Mouse (Mus musculus): Measurements from ENCODE around the gene Mfsd2b. TPM values are rescaled to one million over a fixed set of nuclear protein-coding genes. Genes with fewer than 3 reads are reported as not detected.
"Not testable (repeated sequence)": the region's sequence is repeated elsewhere in the genome, so short reads cannot be mapped to it uniquely, and the experiment has no call there.

Gene Mfsd2b
- polyA plus RNA-seq (2012; rRNA removed): 2.7 and 4.7 TPM in 2 replicates

DNA sequence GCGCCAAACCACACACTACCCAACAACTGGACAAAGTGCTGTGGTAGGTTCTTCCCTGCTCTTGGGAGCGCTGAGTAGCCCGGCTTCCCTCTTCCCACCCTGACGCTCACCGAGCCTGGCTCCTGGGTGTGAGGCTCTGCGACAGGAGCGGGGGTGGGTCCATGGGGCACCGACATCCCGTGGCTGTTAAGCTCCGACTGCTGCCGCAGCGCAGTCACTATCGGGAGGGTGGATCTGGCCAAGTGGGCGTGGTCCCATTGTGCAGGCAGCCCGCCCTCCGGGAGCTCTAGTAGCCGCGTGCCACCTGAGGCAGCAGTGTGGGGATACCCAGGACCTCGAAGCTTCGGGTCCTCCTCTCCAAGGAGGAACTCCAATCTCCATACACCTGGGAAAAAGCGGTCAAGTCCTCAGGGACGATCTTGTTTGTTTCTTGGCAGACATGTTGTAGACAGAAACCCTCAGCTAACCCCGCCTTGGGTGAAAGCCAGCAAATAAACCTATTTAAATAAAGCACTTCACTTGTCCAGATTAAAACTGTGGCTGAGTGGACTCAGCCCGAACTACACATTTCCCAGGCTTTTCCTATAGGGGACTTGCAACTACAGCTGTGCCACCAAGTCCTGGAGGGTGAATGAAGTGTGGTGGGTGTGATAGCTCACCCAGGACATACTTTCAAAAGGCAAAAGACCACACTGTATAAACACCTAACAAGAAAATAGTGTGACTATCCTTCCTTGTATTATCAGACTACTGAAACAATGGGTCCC lies at the start of gene Mfsd2b:
Gene Mfsd2b, minus strand, starts transcription at position 199 of the 767 bp plus-strand sequence.
- no peak for TF ChIP-seq CTCF (IDR thresholded peaks at IDR 0.05; ENCODE audit: borderline replicate concordance, extremely low read depth, insufficient read depth, insufficient read length)
- TF ChIP-seq POLR2A (IDR thresholded peaks at IDR 0.05; ENCODE audit: borderline replicate concordance, extremely low read depth, insufficient read depth, insufficient read length, poor library complexity, severe bottlenecking): no peak
- DNase-seq (ENCODE audit: low read depth): peak; percentile 85

DNA sequence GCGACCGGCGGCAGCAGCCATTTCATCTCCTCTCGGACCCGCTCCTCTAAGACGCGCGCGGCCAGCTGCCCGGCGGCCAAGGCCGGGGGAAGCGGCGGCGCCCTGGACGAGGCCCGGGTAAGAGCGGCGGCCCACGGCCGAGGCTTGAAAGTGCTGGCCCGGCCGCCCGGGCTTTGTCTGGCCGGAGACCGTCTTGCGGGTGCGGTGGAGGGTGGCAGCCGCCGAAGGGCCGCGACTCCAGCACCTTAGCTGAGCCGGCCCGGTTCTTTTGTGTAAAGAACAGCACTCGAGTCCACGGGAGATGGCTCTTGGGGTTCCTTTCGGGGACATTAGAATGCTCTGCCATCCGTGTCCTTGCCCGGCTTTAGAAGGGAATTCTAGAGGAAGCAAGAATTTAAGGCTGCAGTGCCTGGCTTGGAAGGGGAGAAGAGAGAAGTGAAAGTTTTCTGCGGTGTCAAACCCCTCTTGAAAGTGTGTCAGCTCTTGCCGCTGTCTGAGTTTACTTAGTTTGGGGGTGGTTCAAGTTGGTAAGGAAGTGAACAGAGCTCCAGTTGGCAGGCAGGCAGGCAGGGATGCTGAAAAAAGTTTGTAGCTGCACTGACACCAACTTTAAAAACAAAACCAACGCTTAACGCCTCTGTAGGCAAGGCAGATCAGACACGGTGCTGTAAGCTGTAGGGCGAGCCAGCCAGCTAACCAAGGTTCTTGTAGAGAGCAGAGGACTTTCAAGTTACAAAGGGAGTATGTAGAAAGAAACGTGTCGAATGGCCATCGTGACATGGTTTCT lies 43.8 kb upstream of the Mfsd2b start:
- TF ChIP-seq CTCF (IDR thresholded peaks at IDR 0.05; ENCODE audit: borderline replicate concordance, extremely low read depth, insufficient read depth, insufficient read length): no peak
- TF ChIP-seq POLR2A (IDR thresholded peaks at IDR 0.05; ENCODE audit: borderline replicate concordance, extremely low read depth, insufficient read depth, insufficient read length, poor library complexity, severe bottlenecking): no peak
- peak; percentile 73 for DNase-seq (ENCODE audit: low read depth)

DNA sequence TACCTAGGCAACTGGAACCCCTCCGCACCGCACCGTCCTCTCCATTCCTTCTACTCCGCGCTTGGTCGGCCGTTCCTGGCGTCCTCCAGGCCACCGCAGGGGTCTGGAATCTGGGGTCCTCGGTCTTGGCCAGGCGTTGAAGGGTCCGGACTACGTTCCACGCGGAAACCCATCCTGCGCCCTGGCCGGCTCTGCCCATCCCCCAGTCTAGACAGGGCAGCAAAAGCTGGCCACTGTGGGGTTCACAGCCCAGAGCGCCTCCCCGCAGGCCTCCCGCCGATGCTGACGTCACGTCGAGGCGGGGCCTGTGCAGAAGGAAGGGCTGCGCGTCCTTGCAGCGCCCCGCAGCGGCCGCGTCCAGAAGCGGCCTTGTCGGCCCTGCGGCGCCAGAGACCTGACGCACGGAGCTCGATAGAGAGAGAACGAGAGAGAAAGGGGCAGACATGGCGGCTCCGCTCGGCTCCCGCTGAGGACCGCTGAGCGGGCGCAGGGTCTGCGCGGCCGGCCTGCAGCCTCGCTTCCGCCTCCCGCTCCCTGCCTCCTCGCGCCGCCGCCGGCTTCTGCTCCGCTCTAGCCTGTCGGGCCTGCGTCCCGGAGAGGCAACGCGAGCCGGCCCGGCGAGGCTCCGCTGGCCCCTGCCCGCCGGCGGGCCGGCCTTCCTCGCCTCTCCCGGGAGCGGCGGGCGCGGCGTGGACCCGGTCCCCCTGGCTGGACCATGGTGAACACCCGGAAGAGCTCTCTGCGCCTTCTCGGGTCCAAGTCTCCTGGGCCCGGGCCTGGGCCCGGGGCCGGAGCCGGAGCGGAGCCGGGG lies 43.0 kb upstream of the Mfsd2b start, which contains the start of gene Atad2b:
Gene Atad2b, plus strand, starts transcription at position 360 of the 811 bp plus-strand sequence.
- TF ChIP-seq POLR2A (IDR thresholded peaks at IDR 0.05; ENCODE audit: borderline replicate concordance, extremely low read depth, insufficient read depth, insufficient read length, poor library complexity, severe bottlenecking) (peak; percentile 95), CTCF (IDR thresholded peaks at IDR 0.05; ENCODE audit: borderline replicate concordance, extremely low read depth, insufficient read depth, insufficient read length) (peak; percentile 93)
- peak; percentile 98 for DNase-seq (ENCODE audit: low read depth)

DNA sequence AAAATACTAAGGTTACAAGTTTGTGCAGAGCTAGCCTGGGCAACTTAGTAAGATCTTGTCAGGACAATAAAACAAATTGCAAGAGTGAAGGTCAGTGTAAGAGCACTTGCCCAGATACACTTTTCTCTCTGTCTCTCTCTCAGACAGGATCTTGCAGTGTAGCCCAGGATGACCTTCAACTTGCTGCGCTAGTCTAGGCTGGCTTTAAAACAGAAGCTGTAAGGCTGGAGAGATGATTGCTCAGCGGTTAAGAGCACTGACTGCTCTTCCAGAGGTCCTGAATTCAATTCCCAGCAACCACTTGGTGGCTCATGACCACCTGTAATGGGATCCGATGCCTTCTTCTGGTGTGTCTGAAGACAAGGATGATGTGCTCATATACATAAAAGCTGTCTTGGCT lies 40.8 kb upstream of the Mfsd2b start:
- no peak for DNase-seq (ENCODE audit: low read depth)

DNA sequence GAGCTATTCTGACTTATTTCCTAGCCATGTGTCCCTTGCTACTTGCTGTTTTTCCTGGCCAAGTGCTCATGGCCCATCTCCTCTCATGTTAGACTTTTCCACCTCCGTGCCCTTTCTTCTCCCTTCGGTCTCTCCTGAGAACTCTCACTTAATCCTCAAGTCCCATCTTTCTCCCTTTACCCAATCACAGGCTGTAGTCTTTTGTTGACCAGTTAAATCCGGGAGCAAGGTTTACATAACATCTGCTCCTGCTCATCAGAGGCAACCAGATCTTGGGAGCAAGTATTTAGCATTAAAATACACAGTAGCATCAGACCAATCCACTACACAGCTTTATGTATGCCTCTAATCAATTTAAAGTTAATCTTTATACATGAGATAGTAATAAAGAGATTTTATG lies 40.3 kb upstream of the Mfsd2b start:
- no peak for DNase-seq (ENCODE audit: low read depth)
- TF ChIP-seq CTCF (IDR thresholded peaks at IDR 0.05; ENCODE audit: borderline replicate concordance, extremely low read depth, insufficient read depth, insufficient read length): no peak

More for the DNA sequence above, 40.8 kb upstream of the Mfsd2b start:
- TF ChIP-seq POLR2A (IDR thresholded peaks at IDR 0.05; ENCODE audit: borderline replicate concordance, extremely low read depth, insufficient read depth, insufficient read length, poor library complexity, severe bottlenecking) (no peak), CTCF (IDR thresholded peaks at IDR 0.05; ENCODE audit: borderline replicate concordance, extremely low read depth, insufficient read depth, insufficient read length) (no peak)

DNA sequence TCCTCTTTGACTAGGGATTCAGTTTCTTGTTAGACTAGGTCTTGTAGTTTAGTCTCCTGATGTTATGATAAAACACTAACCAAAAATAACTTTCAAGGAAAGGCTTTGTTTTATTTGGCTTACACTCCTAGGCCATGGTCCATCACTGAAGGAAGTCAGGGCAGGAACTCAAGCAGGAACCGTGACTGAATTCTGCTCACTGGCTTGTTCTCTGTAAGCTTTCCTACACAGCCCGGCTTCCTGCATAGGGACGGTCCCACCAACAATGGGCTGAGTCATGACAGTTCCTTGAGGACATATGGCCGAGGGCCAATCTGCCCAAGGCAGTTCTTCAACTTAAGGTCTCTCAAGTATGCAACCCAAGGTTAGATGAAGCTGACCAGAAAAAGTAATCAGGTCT lies 37.6 kb upstream of the Mfsd2b start:
- no peak for DNase-seq (ENCODE audit: low read depth)
- TF ChIP-seq CTCF (IDR thresholded peaks at IDR 0.05; ENCODE audit: borderline replicate concordance, extremely low read depth, insufficient read depth, insufficient read length) (no peak), POLR2A (IDR thresholded peaks at IDR 0.05; ENCODE audit: borderline replicate concordance, extremely low read depth, insufficient read depth, insufficient read length, poor library complexity, severe bottlenecking) (no peak)

DNA sequence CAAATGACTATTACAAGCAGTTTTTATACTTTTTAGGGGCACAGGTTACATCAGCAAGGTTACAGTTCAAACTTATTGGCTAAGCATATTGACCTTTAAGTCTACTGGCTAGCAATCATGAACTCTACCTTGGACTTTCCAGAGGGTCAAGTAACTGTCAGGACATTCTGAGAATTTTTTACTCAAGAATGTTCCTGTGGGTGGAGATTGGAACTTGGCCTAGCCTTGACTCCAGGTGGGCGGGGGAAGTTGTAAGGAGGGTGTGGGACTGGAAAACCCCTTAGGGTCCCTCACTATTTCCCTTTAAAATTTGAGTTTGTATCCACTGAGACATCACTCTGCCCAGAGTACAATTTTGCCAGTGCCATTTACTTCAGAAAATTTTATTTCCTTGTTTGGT lies 36.3 kb upstream of the Mfsd2b start:
- DNase-seq (ENCODE audit: low read depth): not testable (repeated sequence)

DNA sequence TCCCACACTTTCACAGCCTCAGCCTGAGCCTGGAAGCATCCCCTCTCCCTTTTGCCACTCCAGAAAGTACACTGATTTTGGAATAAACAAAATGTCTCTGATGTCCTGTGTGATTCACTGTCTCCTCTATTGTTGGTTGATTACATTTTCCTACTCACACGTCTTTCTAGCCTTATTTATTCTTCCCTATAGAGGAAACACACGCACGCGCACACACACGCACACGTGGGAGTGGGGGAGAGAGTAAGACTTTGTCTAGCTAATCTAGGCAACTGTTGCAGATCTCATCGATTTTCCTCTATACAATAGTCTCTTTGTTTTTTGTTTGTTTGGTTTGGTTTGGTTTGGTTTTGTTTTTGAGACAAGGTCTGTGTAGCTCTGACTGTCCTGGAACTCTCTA lies 34.2 kb upstream of the Mfsd2b start:
- TF ChIP-seq CTCF (IDR thresholded peaks at IDR 0.05; ENCODE audit: borderline replicate concordance, extremely low read depth, insufficient read depth, insufficient read length) (no peak), POLR2A (IDR thresholded peaks at IDR 0.05; ENCODE audit: borderline replicate concordance, extremely low read depth, insufficient read depth, insufficient read length, poor library complexity, severe bottlenecking) (no peak)
- no peak for DNase-seq (ENCODE audit: low read depth)

DNA sequence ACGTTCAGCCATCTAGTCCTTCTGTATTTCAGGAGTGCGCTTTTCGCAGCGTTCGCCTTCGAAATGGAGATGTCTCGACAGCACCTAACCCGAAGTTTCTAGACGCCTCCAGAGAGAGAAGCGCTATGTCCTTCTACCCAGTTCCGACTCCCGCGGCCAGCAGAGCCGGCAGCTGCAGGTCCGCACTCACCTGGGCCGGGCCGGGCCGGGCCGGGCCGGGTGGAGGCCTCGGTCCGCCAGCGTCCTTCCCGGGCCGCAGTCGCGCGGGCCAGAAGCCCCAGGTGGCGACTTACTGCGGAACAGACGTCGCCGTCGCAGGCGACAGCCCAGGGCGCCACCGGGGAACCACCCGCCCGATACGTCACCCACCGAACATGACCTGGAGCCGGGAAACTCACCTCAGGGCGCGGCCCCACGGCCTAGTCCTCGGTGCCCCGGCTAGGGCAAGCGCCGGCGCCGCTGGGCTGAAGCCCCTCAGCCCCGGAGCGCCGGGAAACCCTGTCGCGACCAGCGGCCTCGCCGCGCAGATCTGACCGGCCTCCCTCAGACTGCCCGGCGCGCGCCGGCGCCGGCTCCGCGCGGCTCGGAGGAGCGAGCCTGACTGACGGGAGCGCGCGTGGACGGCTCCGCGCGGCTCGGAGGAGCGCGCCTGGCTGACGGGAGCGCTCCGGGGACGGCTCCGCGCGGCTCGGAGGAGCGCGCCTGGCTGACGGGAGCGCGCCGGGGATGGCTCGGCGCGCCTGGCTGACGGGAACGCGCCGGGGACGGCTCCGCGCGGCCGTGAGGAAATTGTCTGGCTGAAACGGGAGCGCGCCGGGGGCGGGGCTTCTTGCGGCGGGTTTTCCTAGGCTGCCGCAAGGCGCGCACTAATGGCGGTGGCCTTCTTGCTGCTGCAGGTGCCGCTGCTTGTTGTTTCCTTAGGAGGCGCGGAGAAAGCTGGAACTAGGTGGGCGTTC lies 33.1 kb upstream of the Mfsd2b start, which contains the start of gene Ubxn2a:
Gene Ubxn2a, minus strand, starts transcription at position 755 of the 956 bp plus-strand sequence.
- peak; percentile 98 for DNase-seq (ENCODE audit: low read depth)
- TF ChIP-seq POLR2A (IDR thresholded peaks at IDR 0.05; ENCODE audit: borderline replicate concordance, extremely low read depth, insufficient read depth, insufficient read length, poor library complexity, severe bottlenecking) (peak; percentile 98), CTCF (IDR thresholded peaks at IDR 0.05; ENCODE audit: borderline replicate concordance, extremely low read depth, insufficient read depth, insufficient read length) (no peak)

DNA sequence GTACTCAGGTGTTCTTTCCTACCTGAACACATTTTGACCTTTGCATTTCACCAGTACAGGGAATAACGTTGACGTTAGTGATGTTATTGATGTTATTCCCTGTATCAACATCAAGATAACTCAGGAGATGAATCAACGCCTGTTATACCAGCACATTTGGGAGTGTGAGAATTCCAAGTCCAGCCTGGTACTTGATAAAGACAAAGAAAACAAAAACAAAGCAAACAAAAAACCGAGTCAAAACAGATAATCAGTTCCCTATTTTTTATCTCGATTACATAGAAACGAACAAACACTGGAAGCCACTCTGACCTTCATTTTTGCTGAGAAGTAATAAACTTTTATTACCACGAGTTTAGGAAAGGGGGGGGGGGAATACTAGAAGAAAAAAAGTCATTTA lies 32.3 kb upstream of the Mfsd2b start:
- TF ChIP-seq CTCF (IDR thresholded peaks at IDR 0.05; ENCODE audit: borderline replicate concordance, extremely low read depth, insufficient read depth, insufficient read length) (no peak), POLR2A (IDR thresholded peaks at IDR 0.05; ENCODE audit: borderline replicate concordance, extremely low read depth, insufficient read depth, insufficient read length, poor library complexity, severe bottlenecking) (no peak)
- no peak for DNase-seq (ENCODE audit: low read depth)
